ENCODE assay signal across 21 mouse cellular contexts in the genomic region with DNA sequence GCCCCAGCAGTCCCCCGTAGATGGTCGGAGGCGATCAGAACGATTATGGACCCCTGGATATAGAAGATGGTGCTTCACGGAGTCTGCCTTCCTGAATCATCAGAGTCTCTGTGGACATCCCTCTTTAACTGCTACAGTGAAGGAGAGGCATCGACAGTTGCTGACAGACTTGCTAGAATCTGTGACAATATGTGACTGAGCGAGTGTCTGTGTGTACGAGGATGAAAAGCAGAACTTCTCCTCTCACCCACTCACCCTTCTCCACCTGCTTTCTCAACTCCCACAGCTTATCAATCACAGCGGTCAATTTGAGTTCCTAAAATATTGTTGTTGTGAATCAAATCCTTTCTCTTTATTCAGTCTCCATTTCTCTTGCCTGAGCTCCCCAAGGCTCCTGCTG.
DNase-seq lines count a peak whose midpoint lies in the region; ATAC-seq and TF ChIP-seq lines count a peak whose summit lies in the region.
"Had no signal": no experiment of that assay in that cellular context is flagged by ENCODE, and none has a peak within 500 bp of the region (broad histone marks: within the 10 kb centered on the region; RNA-seq: fewer than 3 reads in every experiment).

No protein-coding gene starts in this region.

- no peak overlapping the region for H3K27ac ChIP-seq in forebrain, postnatal 0 days (ENCODE audit: low read depth, low read length)
- H3K27ac ChIP-seq in forebrain, embryonic 12.5 days: no peak overlapping the region
- H3K27ac ChIP-seq: embryonic facial prominence, embryonic 13.5 days; hindbrain, embryonic 10.5 days had no signal

- no peak overlapping the region for H3K4me2 ChIP-seq in forebrain, postnatal 0 days (ENCODE audit: low read depth)
- H3K4me2 ChIP-seq in forebrain, embryonic 12.5 days: no peak overlapping the region
- H3K4me2 ChIP-seq: embryonic facial prominence, embryonic 13.5 days; liver, embryonic 11.5 days had no signal

- no peaks in the 10 kb centered on the region for H3K27me3 ChIP-seq in forebrain, postnatal 0 days (ENCODE audit: insufficient read depth, low read length)
- no peaks in the 10 kb centered on the region for H3K27me3 ChIP-seq in forebrain, embryonic 12.5 days
- H3K27me3 ChIP-seq: embryonic facial prominence, embryonic 13.5 days had no signal

- no peak overlapping the region for H3K9ac ChIP-seq in forebrain, postnatal 0 days
- no peak overlapping the region for H3K9ac ChIP-seq in forebrain, embryonic 12.5 days
- H3K9ac ChIP-seq: embryonic facial prominence, embryonic 13.5 days had no signal

- peak; percentile 12 for DNase-seq in forebrain, postnatal 0 days
- DNase-seq in layer of hippocampus, adult 18-20 months (ENCODE audit: low spot score in 2 of 2): peak; percentile 58 to 76
- DNase-seq in layer of hippocampus, postnatal 10 days (ENCODE audit: low spot score in 2 of 2): no peak
- DNase-seq in brain, adult 2 months (ENCODE audit: low read depth, low spot score): peak; percentile 69
- peak; percentile 31 to 55 for DNase-seq in layer of hippocampus, postnatal 14 days (ENCODE audit: low spot score in 2 of 2)
- no peak for DNase-seq in adrenal gland, postnatal 36 days
- no peak for DNase-seq in kidney, adult 11 months
- DNase-seq: adrenal gland, adult 8-10 months; cerebellum, adult 11-12 months; cerebellum, postnatal 14 days; gastrocnemius, postnatal 36 days; kidney, adult 9 months; kidney, postnatal 36 days; lung, adult 2 months; thymus, postnatal 25 days had no signal

- H3K9me3 ChIP-seq in forebrain, postnatal 0 days (ENCODE audit: low read length): no peaks in the 10 kb centered on the region
- no peaks in the 10 kb centered on the region for H3K9me3 ChIP-seq in forebrain, embryonic 12.5 days
- H3K9me3 ChIP-seq: embryonic facial prominence, embryonic 13.5 days; hindbrain, embryonic 10.5 days had no signal

- no peak overlapping the region for H3K4me3 ChIP-seq in forebrain, postnatal 0 days (ENCODE audit: low read depth, low read length)
- H3K4me3 ChIP-seq in forebrain, embryonic 12.5 days (replicated peaks): no peak overlapping the region
- H3K4me3 ChIP-seq: embryonic facial prominence, embryonic 13.5 days; hindbrain, embryonic 10.5 days had no signal

- H3K36me3 ChIP-seq in forebrain, postnatal 0 days (ENCODE audit: insufficient read depth): no peaks in the 10 kb centered on the region
- H3K36me3 ChIP-seq in forebrain, embryonic 12.5 days (replicated peaks): no peaks in the 10 kb centered on the region
- H3K36me3 ChIP-seq: embryonic facial prominence, embryonic 13.5 days; hindbrain, embryonic 10.5 days had no signal

- TF ChIP-seq CTCF in forebrain, postnatal 0 days (IDR thresholded peaks at IDR 0.05; ENCODE audit: low read depth): no peak

- 79% methylated on average over 9 of the region's 9 CpGs for WGBS in forebrain, postnatal 0 days
- WGBS in forebrain, embryonic 12.5 days: 83% methylated on average over 9 of the region's 9 CpGs

- ATAC-seq in forebrain, postnatal 0 days: no peak
- ATAC-seq in forebrain, embryonic 12.5 days (ENCODE audit: low FRiP score): no peak
- ATAC-seq: forebrain, embryonic 16.5 days; midbrain, embryonic 16.5 days had no signal

- no peaks in the 10 kb centered on the region for H3K4me1 ChIP-seq in forebrain, postnatal 0 days (ENCODE audit: insufficient read depth)
- no peaks in the 10 kb centered on the region for H3K4me1 ChIP-seq in forebrain, embryonic 12.5 days
- H3K4me1 ChIP-seq: embryonic facial prominence, embryonic 13.5 days; hindbrain, embryonic 10.5 days had no signal

Comparison
In these comparisons a context has a peak if more than half of its experiments do, and no peak if none do; other contexts are left out.
1. DNase-seq: peak in forebrain, postnatal 0 days (single experiment), layer of hippocampus, adult 18-20 months (2 of 2), brain, adult 2 months (single experiment) and layer of hippocampus, postnatal 14 days (2 of 2); none in layer of hippocampus, postnatal 10 days (0 of 2), adrenal gland, postnatal 36 days (0 of 2) and kidney, adult 11 months (single experiment).